Mouse (Mus musculus): ENCODE results near the gene Pskh1. TPM values are rescaled to one million over a fixed set of nuclear protein-coding genes. Genes with fewer than 3 reads are reported as not detected.

Gene Pskh1
- total and polyA plus RNA-seq, 2 experiments from 2014 or later = 8.7 to 23.9 TPM

GRCm38 (mm10) chr8:105932525-105932924, 32.3 kb downstream of the Pskh1 start:
- WGBS = 97% methylated on average over 11 of the region's 11 CpGs
- ATAC-seq (ENCODE audit: low FRiP score) = no peak
- no peak overlapping the region for H3K4me3 ChIP-seq (ENCODE audit: low read depth, low read length)

GRCm38 (mm10) chr8:105933762-105934161, 33.5 kb downstream of the Pskh1 start, which contains the start of gene Ctrl:
Gene Ctrl (minus strand): TSS chr8:105933862.
- 94% methylated on average over 2 of the region's 2 CpGs for WGBS
- Histone ChIP-seq H3K36me3 (ENCODE audit: insufficient read depth, low read length) (peaks cover 5% of the 10 kb centered on the region), H3K9ac (replicated peaks; ENCODE audit: low read length, poor library complexity, severe bottlenecking) (no peak within 1 kb of the TSS), H3K9me3 (ENCODE audit: low read length) (no peaks in the 10 kb centered on the region), H3K4me2 (ENCODE audit: low read depth, low read length, poor library complexity, severe bottlenecking) (no peak within 1 kb of the TSS), H3K4me1 (ENCODE audit: insufficient read depth, low read length) (peaks cover 7% of the 10 kb centered on the region), H3K27me3 (ENCODE audit: insufficient read depth, low read length) (no peaks in the 10 kb centered on the region), H3K4me3 (ENCODE audit: low read depth, low read length) (no peak within 1 kb of the TSS), H3K27ac (ENCODE audit: low read depth, low read length) (no peak within 1 kb of the TSS)
- ATAC-seq (ENCODE audit: low FRiP score) (no peak), DNase-seq (ENCODE audit: low spot score) (no peak)
- no peak for TF ChIP-seq CTCF (IDR thresholded peaks at IDR 0.05)

More at GRCm38 (mm10) chr8:105932525-105932924, 32.3 kb downstream of the Pskh1 start:
- Histone ChIP-seq H3K9ac (replicated peaks; ENCODE audit: low read length, poor library complexity, severe bottlenecking) (no peak overlapping the region), H3K4me1 (ENCODE audit: insufficient read depth, low read length) (peaks cover 4% of the 10 kb centered on the region), H3K27me3 (ENCODE audit: insufficient read depth, low read length) (no peaks in the 10 kb centered on the region), H3K4me2 (ENCODE audit: low read depth, low read length, poor library complexity, severe bottlenecking) (no peak overlapping the region), H3K36me3 (ENCODE audit: insufficient read depth, low read length) (peaks cover 5% of the 10 kb centered on the region), H3K9me3 (ENCODE audit: low read length) (no peaks in the 10 kb centered on the region), H3K27ac (ENCODE audit: low read depth, low read length) (no peak overlapping the region)
- TF ChIP-seq CTCF (IDR thresholded peaks at IDR 0.05) = no peak
- no peak for DNase-seq (ENCODE audit: low spot score)

GRCm38 (mm10) chr8:105935105-105935504, 34.9 kb downstream of the Pskh1 start:
- Histone ChIP-seq H3K27me3 (ENCODE audit: insufficient read depth, low read length) (no peaks in the 10 kb centered on the region), H3K27ac (ENCODE audit: low read depth, low read length) (no peak overlapping the region), H3K4me3 (ENCODE audit: low read depth, low read length) (no peak overlapping the region), H3K36me3 (ENCODE audit: insufficient read depth, low read length) (peaks cover 5% of the 10 kb centered on the region), H3K9me3 (ENCODE audit: low read length) (no peaks in the 10 kb centered on the region), H3K4me2 (ENCODE audit: low read depth, low read length, poor library complexity, severe bottlenecking) (no peak overlapping the region), H3K9ac (replicated peaks; ENCODE audit: low read length, poor library complexity, severe bottlenecking) (no peak overlapping the region), H3K4me1 (ENCODE audit: insufficient read depth, low read length) (peaks cover 7% of the 10 kb centered on the region)
- ATAC-seq (ENCODE audit: low FRiP score) (no peak), DNase-seq (ENCODE audit: low spot score) (no peak)
- 83% methylated on average over 6 of the region's 6 CpGs for WGBS
- no peak for TF ChIP-seq CTCF (IDR thresholded peaks at IDR 0.05)

- WGBS = 26% methylated on average over 7 of the region's 7 CpGs
- Histone ChIP-seq H3K4me2 (ENCODE audit: low read depth, low read length, poor library complexity, severe bottlenecking) (peak overlapping the region; percentile 71), H3K9me3 (ENCODE audit: low read length) (no peaks in the 10 kb centered on the region), H3K4me3 (ENCODE audit: low read depth, low read length) (peak overlapping the region; percentile 60), H3K9ac (replicated peaks; ENCODE audit: low read length, poor library complexity, severe bottlenecking) (peak overlapping the region; percentile 93), H3K36me3 (ENCODE audit: insufficient read depth, low read length) (peaks cover 5% of the 10 kb centered on the region), H3K4me1 (ENCODE audit: insufficient read depth, low read length) (peaks cover 7% of the 10 kb centered on the region), H3K27me3 (ENCODE audit: insufficient read depth, low read length) (no peaks in the 10 kb centered on the region), H3K27ac (ENCODE audit: low read depth, low read length) (peak overlapping the region; percentile 95)
- TF ChIP-seq CTCF (IDR thresholded peaks at IDR 0.05) = no peak
- ATAC-seq (ENCODE audit: low FRiP score) (0 out of 2 replicates have a peak, but pooled peaks have one; percentile 1), DNase-seq (ENCODE audit: low spot score) (no peak)
Measured at GRCm38 (mm10) chr8:105935863-105936603, 35.8 kb downstream of the Pskh1 start.

GRCm38 (mm10) chr8:105936866-105937475, 36.7 kb downstream of the Pskh1 start:
- Histone ChIP-seq H3K9me3 (ENCODE audit: low read length) (no peaks in the 10 kb centered on the region), H3K36me3 (ENCODE audit: insufficient read depth, low read length) (peaks cover 5% of the 10 kb centered on the region), H3K9ac (replicated peaks; ENCODE audit: low read length, poor library complexity, severe bottlenecking) (peak overlapping the region; percentile 93), H3K27ac (ENCODE audit: low read depth, low read length) (peak overlapping the region; percentile 95), H3K4me3 (ENCODE audit: low read depth, low read length) (peak overlapping the region; percentile 60), H3K27me3 (ENCODE audit: insufficient read depth, low read length) (no peaks in the 10 kb centered on the region), H3K4me1 (ENCODE audit: insufficient read depth, low read length) (peaks cover 7% of the 10 kb centered on the region), H3K4me2 (ENCODE audit: low read depth, low read length, poor library complexity, severe bottlenecking) (peak overlapping the region; percentile 71)
- peak; percentile 91 for ATAC-seq (ENCODE audit: low FRiP score)
- no peak; the same call in 1 of the 2 replicates for TF ChIP-seq CTCF (IDR thresholded peaks at IDR 0.05)
- peak; percentile 95 for DNase-seq (ENCODE audit: low spot score)
- 1% methylated on average over 30 of the region's 30 CpGs for WGBS
